Mouse (Mus musculus) myocyte (in vitro differentiated cells): ENCODE measurements around the gene Susd1.

Experiments
- CEBPB ChIP-seq: IDR thresholded peaks from 2 replicates; pipeline ENCODE4 v1.6.1; 2011; ENCODE audit warnings: mild to moderate bottlenecking, moderate library complexity; ENCODE audit not compliant: poor library complexity, insufficient read depth, severe bottlenecking
- USF1 ChIP-seq: IDR thresholded peaks from one replicate; pipeline ENCODE4 v1.6.1; 2011; ENCODE audit warnings: low read depth, mild to moderate bottlenecking, control low read depth, moderate library complexity

- TF ChIP-seq CEBPB (no peak), USF1 (no peak)
Observed at GRCm38 (mm10) chr4:59437990-59438854, at the start of gene Susd1.
